Mouse (Mus musculus): Measurements from ENCODE around the gene Cacna2d1.

Gene Cacna2d1

GRCm38 (mm10) chr5:16417996-16418395, 483.5 kb downstream of the Cacna2d1 start:
- DNase-seq (ENCODE audit: low spot score in 2 of 2) = no peak

GRCm38 (mm10) chr5:16418504-16418903, 484.0 kb downstream of the Cacna2d1 start:
- no peak for DNase-seq (ENCODE audit: low spot score in 2 of 2)
